Mouse (Mus musculus) brown adipose tissue, adult 24 weeks (tissue): ENCODE measurements at regions not wholly inside any gene's neighbourhood (a gene's known extent, or its start where the extent isn't known, plus 50 kb on each side); places are given as distances from the start of the nearest gene placed in this dataset.

ENCODE experiments used
- H3K27ac ChIP-seq: fragments of 200-500 bp; replicated peaks from 2 replicates; pipeline ENCODE4 v1.5.1; 2012; ENCODE audit warnings: low read depth, mild to moderate bottlenecking, low read length
- H3K4me1 ChIP-seq: fragments of 200-500 bp; 2 replicates; pipeline ENCODE4 v1.6.1; 2012; ENCODE audit warnings: low read length, mixed read lengths; ENCODE audit not compliant: control insufficient read depth, insufficient read depth, insufficient read length
- H3K4me3 ChIP-seq: fragments of 200-500 bp; 2 replicates; pipeline ENCODE4 v1.5.1; 2012; ENCODE audit warnings: low read depth, mild to moderate bottlenecking, low read length, moderate library complexity; ENCODE audit not compliant: insufficient read depth

- peak overlapping the region; percentile 28 for H3K4me3 ChIP-seq
- peak overlapping the region; percentile 61; the same call in 1 of the 2 replicates for H3K27ac ChIP-seq
- peaks cover 4% of the 10 kb centered on the region; the same call in 1 of the 2 replicates for H3K4me1 ChIP-seq
These were observed 293.8 kb downstream of the Bcl11a start for GRCm38 (mm10) chr11:24371687-24371950.

- Histone ChIP-seq H3K4me1 (peaks cover 4% of the 10 kb centered on the region; the same call in 1 of the 2 replicates), H3K27ac (peak overlapping the region; percentile 61; the same call in 1 of the 2 replicates), H3K4me3 (peak overlapping the region; percentile 28)
These were observed 294.1 kb downstream of the Bcl11a start for GRCm38 (mm10) chr11:24371963-24372362.

GRCm38 (mm10) chr11:24372616-24373015, 294.8 kb downstream of the Bcl11a start:
- H3K4me3 ChIP-seq: no peak overlapping the region
- peaks cover 4% of the 10 kb centered on the region; the same call in 1 of the 2 replicates for H3K4me1 ChIP-seq
- H3K27ac ChIP-seq: no peak overlapping the region

- peaks cover 4% of the 10 kb centered on the region; the same call in 1 of the 2 replicates for H3K4me1 ChIP-seq
- no peak overlapping the region for H3K27ac ChIP-seq
- no peak overlapping the region for H3K4me3 ChIP-seq
These were observed 295.4 kb downstream of the Bcl11a start for GRCm38 (mm10) chr11:24373301-24373700.

- no peak overlapping the region for H3K4me3 ChIP-seq
- H3K27ac ChIP-seq: no peak overlapping the region
- peaks cover under 1% of the 10 kb centered on the region; the same call in 1 of the 2 replicates for H3K4me1 ChIP-seq
These were observed 299.7 kb downstream of the Bcl11a start for GRCm38 (mm10) chr11:24377530-24377929.

GRCm38 (mm10) chr11:24390578-24390977, 312.7 kb downstream of the Bcl11a start:
- H3K27ac ChIP-seq: peak overlapping the region; percentile 31; the same call in 1 of the 2 replicates
- H3K4me3 ChIP-seq: 0 out of 2 replicates have a peak overlapping the region, but pooled peaks have one; percentile 15
- peaks cover 3% of the 10 kb centered on the region; the same call in 1 of the 2 replicates for H3K4me1 ChIP-seq

GRCm38 (mm10) chr11:24391385-24391784, 313.5 kb downstream of the Bcl11a start:
- Histone ChIP-seq H3K4me1 (peaks cover 3% of the 10 kb centered on the region; the same call in 1 of the 2 replicates), H3K4me3 (no peak overlapping the region), H3K27ac (peak overlapping the region; percentile 40; the same call in 1 of the 2 replicates)

GRCm38 (mm10) chr11:24395478-24395877, 317.6 kb downstream of the Bcl11a start:
- H3K4me1 ChIP-seq: peaks cover 3% of the 10 kb centered on the region; the same call in 1 of the 2 replicates
- no peak overlapping the region for H3K4me3 ChIP-seq
- H3K27ac ChIP-seq: no peak overlapping the region

- H3K4me3 ChIP-seq: no peak overlapping the region
These were observed 319.1 kb downstream of the Bcl11a start for GRCm38 (mm10) chr11:24396911-24397310.

GRCm38 (mm10) chr11:24397710-24398109, 319.9 kb downstream of the Bcl11a start:
- no peak overlapping the region for H3K27ac ChIP-seq
- H3K4me3 ChIP-seq: no peak overlapping the region
- no peaks in the 10 kb centered on the region for H3K4me1 ChIP-seq

More at GRCm38 (mm10) chr11:24396911-24397310, 319.1 kb downstream of the Bcl11a start:
- no peak overlapping the region for H3K27ac ChIP-seq
- H3K4me1 ChIP-seq: no peaks in the 10 kb centered on the region

GRCm38 (mm10) chr11:24401151-24401550, 323.3 kb downstream of the Bcl11a start:
- no peak overlapping the region for H3K4me3 ChIP-seq
- H3K27ac ChIP-seq: no peak overlapping the region
- H3K4me1 ChIP-seq: no peaks in the 10 kb centered on the region

GRCm38 (mm10) chr11:24402127-24402526, 324.3 kb downstream of the Bcl11a start:
- no peak overlapping the region for H3K27ac ChIP-seq
- no peaks in the 10 kb centered on the region for H3K4me1 ChIP-seq
- H3K4me3 ChIP-seq: no peak overlapping the region

GRCm38 (mm10) chr11:24414804-24415203, 336.9 kb downstream of the Bcl11a start:
- Histone ChIP-seq H3K27ac (no peak overlapping the region), H3K4me3 (no peak overlapping the region), H3K4me1 (no peaks in the 10 kb centered on the region)

GRCm38 (mm10) chr11:24422066-24422775, 344.4 kb downstream of the Bcl11a start:
- H3K4me1 ChIP-seq: no peaks in the 10 kb centered on the region
- H3K4me3 ChIP-seq: no peak overlapping the region
- H3K27ac ChIP-seq: no peak overlapping the region

- no peak overlapping the region for H3K27ac ChIP-seq
- H3K4me1 ChIP-seq: no peaks in the 10 kb centered on the region
- no peak overlapping the region for H3K4me3 ChIP-seq
These were observed 345.4 kb downstream of the Bcl11a start for GRCm38 (mm10) chr11:24423278-24423677.
